Mouse (Mus musculus): ENCODE results near the gene Gm17555.
"Not testable (repeated sequence)": the region's sequence is repeated elsewhere in the genome, so short reads cannot be mapped to it uniquely, and the experiment has no call there.

DNA sequence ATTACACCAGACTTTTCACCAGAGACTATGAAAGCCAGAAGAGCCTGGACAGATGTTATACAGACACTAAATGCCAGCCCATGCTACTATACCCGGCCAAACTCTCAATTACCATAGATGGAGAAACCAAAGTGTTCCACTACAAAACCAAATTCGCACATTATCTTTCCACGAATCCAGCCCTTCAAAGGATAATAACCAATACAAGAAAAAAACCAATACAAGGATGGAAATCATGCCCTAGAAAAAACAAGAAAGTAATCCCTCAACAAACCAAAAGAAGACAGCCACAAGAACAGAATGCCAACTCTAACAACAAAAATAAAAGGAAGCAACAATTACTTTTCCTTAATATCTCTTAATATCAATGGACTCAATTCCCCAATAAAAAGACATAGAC lies at the start of gene Gm17555:
- TF ChIP-seq POLR2A (IDR thresholded peaks at IDR 0.05; ENCODE audit: extremely low read depth, insufficient read depth, low read length); CTCF (IDR thresholded peaks at IDR 0.05; ENCODE audit: low read depth, low read length): not testable (repeated sequence)

All from liver, adult 2 months (tissue).